Mouse (Mus musculus) myocyte (in vitro differentiated cells): ENCODE measurements around the gene Ceacam19.

Source experiments
- CEBPB ChIP-seq: IDR thresholded peaks from 2 replicates; pipeline ENCODE4 v1.6.1; 2011; ENCODE audit warnings: mild to moderate bottlenecking, moderate library complexity; ENCODE audit not compliant: poor library complexity, insufficient read depth, severe bottlenecking
- E2F4 ChIP-seq: IDR thresholded peaks from one replicate; pipeline ENCODE4 v1.6.1; 2011; ENCODE audit warnings: mild to moderate bottlenecking, control low read depth, moderate library complexity; ENCODE audit not compliant: insufficient read depth
- MAX ChIP-seq: IDR thresholded peaks from one replicate; pipeline ENCODE4 v1.6.1; 2011; ENCODE audit warnings: low read depth, mild to moderate bottlenecking, control low read depth
- MYOG ChIP-seq, 3 experiments: IDR thresholded peaks; one replicate each; pipeline ENCODE4 v1.6.1; 2011; ENCODE audit warnings: control low read depth in 2 of 3, low read depth in 2 of 3, mild to moderate bottlenecking in 2 of 3; ENCODE audit not compliant: insufficient read length in 2 of 3, control insufficient read depth in 1 of 3, insufficient read depth in 1 of 3
- POLR2A ChIP-seq: IDR thresholded peaks from one replicate; pipeline ENCODE4 v1.6.1; 2011; ENCODE audit warnings: low read depth, mild to moderate bottlenecking, control low read depth, moderate library complexity; ENCODE audit not compliant: insufficient read length
- POLR2AphosphoS2 ChIP-seq: IDR thresholded peaks from one replicate; pipeline ENCODE4 v1.6.1; 2011; ENCODE audit warnings: low read depth, control low read depth; ENCODE audit not compliant: insufficient read length
- SRF ChIP-seq: IDR thresholded peaks from one replicate; pipeline ENCODE4 v1.6.1; 2011; ENCODE audit warnings: low read depth; ENCODE audit not compliant: control insufficient read depth, insufficient read length
- TCF12 ChIP-seq: IDR thresholded peaks from one replicate; pipeline ENCODE4 v1.6.1; 2011; ENCODE audit warnings: mild to moderate bottlenecking, control low read depth; ENCODE audit not compliant: poor library complexity, insufficient read depth, severe bottlenecking
- TCF3 ChIP-seq: IDR thresholded peaks from one replicate; pipeline ENCODE4 v1.6.1; 2011; ENCODE audit warnings: low read depth, control low read depth; ENCODE audit not compliant: insufficient read length
- USF1 ChIP-seq: IDR thresholded peaks from one replicate; pipeline ENCODE4 v1.6.1; 2011; ENCODE audit warnings: low read depth, mild to moderate bottlenecking, control low read depth, moderate library complexity

DNA sequence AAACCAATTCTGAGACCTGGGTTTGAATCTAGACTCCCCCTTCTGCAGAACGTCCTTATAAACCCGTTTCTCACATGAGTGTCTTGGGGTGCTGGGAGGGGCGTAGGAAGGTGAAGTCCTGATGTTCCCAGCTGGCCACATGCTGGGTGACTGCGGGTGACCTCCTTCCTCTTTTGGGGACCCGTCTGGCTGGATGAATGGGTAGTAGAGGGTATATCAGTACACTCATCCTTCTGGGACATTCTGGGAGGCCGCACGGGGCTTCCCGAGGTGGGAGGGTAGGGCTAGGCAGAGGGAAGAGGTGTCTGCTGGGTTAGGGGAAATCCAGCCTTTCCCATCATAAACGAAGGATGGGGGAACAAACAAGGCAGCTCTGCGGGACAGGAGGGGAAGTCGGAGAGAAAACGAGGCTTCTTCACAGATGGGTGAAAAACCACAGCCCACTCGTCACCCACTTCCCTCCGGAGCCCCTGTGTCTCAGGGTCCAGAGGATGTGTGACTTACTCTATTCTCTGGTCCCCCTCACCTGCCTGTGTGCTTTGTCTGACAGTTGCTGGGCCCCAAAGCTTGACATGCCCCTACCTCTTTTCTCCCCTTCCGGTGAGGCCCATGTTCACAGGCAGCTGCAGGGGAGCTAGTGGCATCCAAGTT is 43.1 kb downstream of the Ceacam19 start:
- TF ChIP-seq TCF12, result no peak
- no peak for TF ChIP-seq POLR2A
- no peak for TF ChIP-seq MAX
- TF ChIP-seq MYOG (IDR thresholded peaks at IDR 0.05; ENCODE audit: control insufficient read depth in 1 of 3, insufficient read depth in 1 of 3, insufficient read length in 2 of 3, low read depth in 2 of 3), result no peak
- no peak for TF ChIP-seq E2F4
- no peak for TF ChIP-seq USF1
- TF ChIP-seq TCF3, result no peak
- no peak for TF ChIP-seq SRF
- TF ChIP-seq POLR2AphosphoS2, result no peak
- no peak for TF ChIP-seq CEBPB
